Mouse (Mus musculus) liver, embryonic 14.5 days (tissue): ENCODE measurements at regions not wholly inside any gene's neighbourhood (a gene's known extent, or its start where the extent isn't known, plus 50 kb on each side); places are given as distances from the start of the nearest gene placed in this dataset.

Experiments used
- CTCF ChIP-seq: IDR thresholded peaks from 2 replicates; pipeline ENCODE4 v1.5.1; 2016; ENCODE audit warnings: antibody characterized with exemption, low read depth, control low read depth
- EP300 ChIP-seq: IDR thresholded peaks from 2 replicates; pipeline ENCODE4 v1.6.1; 2016; ENCODE audit warnings: antibody characterized with exemption, low read depth

DNA sequence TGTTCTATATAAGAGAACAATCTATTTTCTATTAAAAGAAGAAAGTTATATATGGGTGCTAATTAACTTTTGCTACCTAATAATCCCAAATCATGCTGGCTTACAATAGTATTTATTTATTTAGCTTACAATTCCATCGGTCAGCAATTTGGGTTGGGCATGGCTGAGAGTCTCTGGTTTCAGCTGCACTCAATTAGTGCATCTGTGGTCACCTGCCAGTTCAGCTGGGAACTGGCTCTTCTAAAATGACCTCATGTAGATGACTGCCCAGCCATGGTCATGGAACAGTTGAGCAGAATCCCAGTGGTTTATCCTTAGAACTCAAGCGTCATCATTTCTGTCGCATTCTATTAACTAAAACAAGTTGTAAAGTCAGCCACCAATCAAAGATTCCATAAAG is 244.1 kb downstream of the Adgrl2 start:
- TF ChIP-seq CTCF (no peak), EP300 (no peak)
